Mouse (Mus musculus) heart, postnatal 0 days (tissue): ENCODE data around the gene Gm20458. TPM values are rescaled to one million over a fixed set of nuclear protein-coding genes. Genes with fewer than 3 reads are reported as not detected.

Experiments used
- ATAC-seq: fragments of 200-750 bp; cut with Nextera tagmentation; 2 replicates; pipeline ENCODE4 v1.8.0; 2017; ENCODE audit warnings: low read depth, moderate number of reproducible peaks, moderate library complexity; ENCODE audit not compliant: insufficient read depth
- DNase-seq: peaks from one replicate; pipeline ENCODE4 v3.0.0-alpha.2; 2016; ENCODE audit warnings: low spot score
- H3K27ac ChIP-seq: fragments of 300-500 bp; sonication (generic); 2 replicates; pipeline ENCODE4 v1.5.1; 2014; ENCODE audit warnings: low read depth, mild to moderate bottlenecking
- H3K27me3 ChIP-seq: fragments of 300-500 bp; sonication (generic); 2 replicates; pipeline ENCODE4 v1.6.1; 2014; ENCODE audit warnings: low read length, mixed read lengths; ENCODE audit not compliant: control insufficient read depth, insufficient read depth
- H3K36me3 ChIP-seq: fragments of 300-500 bp; sonication (generic); replicated peaks from 2 replicates; pipeline ENCODE4 v1.6.1; 2014; ENCODE audit warnings: low read length, mixed read lengths; ENCODE audit not compliant: control insufficient read depth, insufficient read depth
- H3K4me1 ChIP-seq: fragments of 300-500 bp; sonication (generic); 2 replicates; pipeline ENCODE4 v1.6.1; 2014; ENCODE audit warnings: antibody characterized with exemption; ENCODE audit not compliant: control insufficient read depth, insufficient read depth
- H3K4me2 ChIP-seq: fragments of 300-500 bp; sonication (generic); 2 replicates; pipeline ENCODE4 v1.6.1; 2014; ENCODE audit warnings: low read depth, mild to moderate bottlenecking, low read length, moderate library complexity
- H3K4me3 ChIP-seq: fragments of 300-500 bp; sonication (generic); 2 replicates; pipeline ENCODE4 v1.5.1; 2014; ENCODE audit warnings: low read depth, low read length
- H3K9ac ChIP-seq: fragments of 300-500 bp; sonication (generic); replicated peaks from 2 replicates; pipeline ENCODE4 v1.6.1; 2014; ENCODE audit warnings: low read depth, low read length, mixed read lengths
- H3K9me3 ChIP-seq: fragments of 300-500 bp; sonication (generic); replicated peaks from 2 replicates; pipeline ENCODE4 v1.6.1; 2016; ENCODE audit warnings: low read length; ENCODE audit not compliant: control insufficient read depth
- CTCF ChIP-seq: IDR thresholded peaks from 2 replicates; pipeline ENCODE4 v1.5.1; 2016; ENCODE audit warnings: antibody characterized with exemption, control low read depth, low read depth
- EP300 ChIP-seq: IDR thresholded peaks from 2 replicates; pipeline ENCODE4 v1.6.1; 2016; ENCODE audit warnings: antibody characterized with exemption, low read depth
- whole genome bisulfite sequencing: fragments of 180-500 bp; shearing (Covaris S2); extraction: QIAGEN DNeasy Blood & Tissue Kit; methylation state at CpG from one replicate; pipeline ENCODE4 v1.1.7; 2014; 5-methylcytosine and 5-hydroxymethylcytosine counted together
- polyA plus RNA-seq: library from polyadenylated mRNA; unstranded; fragments of >200 nt; fragmentation: Nextera tagmentation; extraction: Ambion mirVana; gene quantifications from 2 replicates; pipeline ENCODE4 v1.2.1, GENCODE M21; 2015
- total RNA-seq: library from RNA; depleted of rRNA; stranded (reverse); fragments of >200 nt; gene quantifications from 2 replicates; pipeline ENCODE4 v1.2.3, GENCODE M21; 2014; ENCODE audit warnings: low replicate concordance

Gene Gm20458
- total and polyA plus RNA-seq, 2 experiments from 2014 or later = 15.5 to 34.3 TPM

GRCm38 (mm10) chr2:164448921-164449320, 11.8 kb upstream of the Gm20458 start:
- no peak for DNase-seq
- Histone ChIP-seq H3K9me3 (no peaks in the 10 kb centered on the region), H3K27ac (no peak overlapping the region), H3K36me3 (no peaks in the 10 kb centered on the region), H3K4me2 (no peak overlapping the region), H3K9ac (no peak overlapping the region), H3K4me1 (peaks cover 15% of the 10 kb centered on the region), H3K4me3 (no peak overlapping the region), H3K27me3 (peaks cover 34% of the 10 kb centered on the region)
- TF ChIP-seq EP300 = no peak
- TF ChIP-seq CTCF = no peak
- 47% methylated on average over 5 of the region's 5 CpGs for WGBS
- ATAC-seq = no peak

- 48% methylated on average over 14 of the region's 14 CpGs for WGBS
- no peak for ATAC-seq
Measured at GRCm38 (mm10) chr2:164449341-164450042, 11.3 kb upstream of the Gm20458 start.

GRCm38 (mm10) chr2:164452000-164452676, 8.6 kb upstream of the Gm20458 start:
- DNase-seq = no peak
- Histone ChIP-seq H3K9ac (no peak overlapping the region), H3K27ac (peak overlapping the region; percentile 74), H3K36me3 (no peaks in the 10 kb centered on the region), H3K4me2 (0 out of 2 replicates have a peak overlapping the region, but pooled peaks have one; percentile 0), H3K9me3 (no peaks in the 10 kb centered on the region), H3K4me1 (peaks cover 43% of the 10 kb centered on the region), H3K4me3 (no peak overlapping the region), H3K27me3 (peaks cover 15% of the 10 kb centered on the region)
- WGBS = 22% methylated on average over 13 of the region's 13 CpGs
- no peak for TF ChIP-seq CTCF
- TF ChIP-seq EP300 = peak; percentile 86
- ATAC-seq = peak; percentile 64

More at GRCm38 (mm10) chr2:164449341-164450042, 11.3 kb upstream of the Gm20458 start:
- DNase-seq = no peak
- H3K9me3 ChIP-seq = no peaks in the 10 kb centered on the region
- H3K4me3 ChIP-seq = no peak overlapping the region
- H3K9ac ChIP-seq = no peak overlapping the region
- H3K27me3 ChIP-seq = peaks cover 28% of the 10 kb centered on the region
- H3K4me2 ChIP-seq = no peak overlapping the region
- TF ChIP-seq EP300 (no peak), CTCF (no peak)
- H3K27ac ChIP-seq = no peak overlapping the region
- H3K4me1 ChIP-seq = peaks cover 18% of the 10 kb centered on the region
- H3K36me3 ChIP-seq = no peaks in the 10 kb centered on the region

GRCm38 (mm10) chr2:164453047-164453757, 7.6 kb upstream of the Gm20458 start:
- Histone ChIP-seq H3K4me2 (peak overlapping the region; percentile 0; the same call in 1 of the 2 replicates), H3K4me3 (no peak overlapping the region), H3K27ac (peak overlapping the region; percentile 74), H3K9ac (no peak overlapping the region), H3K4me1 (peaks cover 43% of the 10 kb centered on the region), H3K36me3 (no peaks in the 10 kb centered on the region), H3K27me3 (peaks cover 5% of the 10 kb centered on the region; the same call in 1 of the 2 replicates), H3K9me3 (no peaks in the 10 kb centered on the region)
- DNase-seq = peak; percentile 81
- 26% methylated on average over 14 of the region's 14 CpGs for WGBS
- peak; percentile 79 for ATAC-seq
- TF ChIP-seq EP300 (no peak), CTCF (no peak)

GRCm38 (mm10) chr2:164453887-164454500, 6.8 kb upstream of the Gm20458 start:
- Histone ChIP-seq H3K9me3 (no peaks in the 10 kb centered on the region), H3K4me1 (peaks cover 43% of the 10 kb centered on the region), H3K4me2 (no peak overlapping the region), H3K36me3 (no peaks in the 10 kb centered on the region), H3K27ac (no peak overlapping the region), H3K4me3 (no peak overlapping the region), H3K9ac (no peak overlapping the region), H3K27me3 (0 out of 2 replicates have a peak, but pooled peaks cover 4% of the 10 kb centered on the region)
- no peak for ATAC-seq
- 60% methylated on average over 7 of the region's 7 CpGs for WGBS
- TF ChIP-seq CTCF = no peak
- no peak for TF ChIP-seq EP300
- DNase-seq = no peak
